Mouse (Mus musculus): ENCODE results near the gene Larp1. TPM values are rescaled to one million over a fixed set of nuclear protein-coding genes. Genes with fewer than 3 reads are reported as not detected.

The Larp1 gene
- polyA plus RNA-seq, 1 experiment from 2014 or later, result 11.0 TPM

DNA sequence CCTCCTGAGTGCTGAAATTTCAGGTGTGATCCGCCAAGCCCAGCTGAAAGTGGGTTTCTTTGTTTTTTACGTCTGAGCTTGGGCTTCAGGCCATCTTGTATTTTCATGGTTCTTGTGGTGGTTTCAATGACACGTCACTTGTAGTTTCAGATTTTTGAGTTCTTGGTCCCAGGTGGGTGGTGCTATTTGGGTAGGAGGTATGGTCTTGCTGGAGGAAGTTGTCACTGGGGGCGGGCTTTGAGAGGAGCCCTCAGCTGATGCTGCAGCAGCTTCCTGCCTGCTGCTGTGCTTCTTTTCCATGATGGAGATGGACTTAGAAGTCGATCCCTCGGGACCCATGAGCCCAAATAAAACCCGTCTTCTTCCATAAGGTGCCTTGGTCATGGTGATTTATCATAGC lies 22.0 kb upstream of the Larp1 start:
- no peak for TF ChIP-seq EP300 (IDR thresholded peaks at IDR 0.05; ENCODE audit: low read depth)
- no peak for TF ChIP-seq CTCF (IDR thresholded peaks at IDR 0.05; ENCODE audit: low read depth)
- no peak for DNase-seq
- H3K36me3 ChIP-seq (replicated peaks; ENCODE audit: insufficient read depth, low read length), result no peaks in the 10 kb centered on the region
- H3K9ac ChIP-seq (replicated peaks), result no peak overlapping the region
- H3K4me3 ChIP-seq (ENCODE audit: low read depth, low read length), result no peak overlapping the region
- no peaks in the 10 kb centered on the region for H3K27me3 ChIP-seq (ENCODE audit: insufficient read depth, low read length)
- WGBS (ENCODE audit: insufficient replicate concordance), result 80% methylated on average over 7 of the region's 7 CpGs
- peak overlapping the region; percentile 85 for H3K27ac ChIP-seq (ENCODE audit: low read depth)
- no peaks in the 10 kb centered on the region for H3K9me3 ChIP-seq (ENCODE audit: low read length)
- ATAC-seq, result peak; percentile 26; the same call in 1 of the 2 replicates
- H3K4me1 ChIP-seq (ENCODE audit: insufficient read depth), result peaks cover 19% of the 10 kb centered on the region
- no peak overlapping the region for H3K4me2 ChIP-seq (ENCODE audit: low read depth, low read length)

GRCm38 (mm10) chr11:57998168-57998567 lies 10.7 kb upstream of the Larp1 start:
- TF ChIP-seq EP300 (IDR thresholded peaks at IDR 0.05; ENCODE audit: low read depth) (no peak), CTCF (IDR thresholded peaks at IDR 0.05; ENCODE audit: low read depth) (no peak)
- no peaks in the 10 kb centered on the region for H3K36me3 ChIP-seq (replicated peaks; ENCODE audit: insufficient read depth, low read length)
- DNase-seq (no peak), ATAC-seq (no peak)
- H3K9me3 ChIP-seq (ENCODE audit: low read length), result no peaks in the 10 kb centered on the region
- peak overlapping the region; percentile 46 for H3K27ac ChIP-seq (ENCODE audit: low read depth)
- H3K4me3 ChIP-seq (ENCODE audit: low read depth, low read length), result no peak overlapping the region
- no peak overlapping the region for H3K9ac ChIP-seq (replicated peaks)
- peaks cover 4% of the 10 kb centered on the region; the same call in 1 of the 2 replicates for H3K4me1 ChIP-seq (ENCODE audit: insufficient read depth)
- no peak overlapping the region for H3K4me2 ChIP-seq (ENCODE audit: low read depth, low read length)
- 54% methylated on average over 7 of the region's 7 CpGs for WGBS (ENCODE audit: insufficient replicate concordance)
- no peaks in the 10 kb centered on the region for H3K27me3 ChIP-seq (ENCODE audit: insufficient read depth, low read length)

GRCm38 (mm10) chr11:57998872-57999271 lies 10.0 kb upstream of the Larp1 start:
- peak; percentile 100 for ATAC-seq
- Histone ChIP-seq H3K9ac (replicated peaks) (no peak overlapping the region), H3K4me1 (ENCODE audit: insufficient read depth) (peaks cover 4% of the 10 kb centered on the region; the same call in 1 of the 2 replicates), H3K4me2 (ENCODE audit: low read depth, low read length) (no peak overlapping the region), H3K27me3 (ENCODE audit: insufficient read depth, low read length) (no peaks in the 10 kb centered on the region), H3K27ac (ENCODE audit: low read depth) (peak overlapping the region; percentile 75), H3K36me3 (replicated peaks; ENCODE audit: insufficient read depth, low read length) (no peaks in the 10 kb centered on the region), H3K9me3 (ENCODE audit: low read length) (no peaks in the 10 kb centered on the region), H3K4me3 (ENCODE audit: low read depth, low read length) (no peak overlapping the region)
- WGBS (ENCODE audit: insufficient replicate concordance), result 27% methylated on average over 1 of the region's 1 CpGs
- peak; percentile 41 for DNase-seq
- TF ChIP-seq EP300 (IDR thresholded peaks at IDR 0.05; ENCODE audit: low read depth) (peak; percentile 73), CTCF (IDR thresholded peaks at IDR 0.05; ENCODE audit: low read depth) (no peak)

GRCm38 (mm10) chr11:58003126-58003525 lies 5.7 kb upstream of the Larp1 start:
- no peak for DNase-seq
- Histone ChIP-seq H3K9ac (replicated peaks) (no peak overlapping the region), H3K4me3 (ENCODE audit: low read depth, low read length) (no peak overlapping the region), H3K27ac (ENCODE audit: low read depth) (no peak overlapping the region), H3K9me3 (ENCODE audit: low read length) (no peaks in the 10 kb centered on the region), H3K4me1 (ENCODE audit: insufficient read depth) (peaks cover 8% of the 10 kb centered on the region), H3K4me2 (ENCODE audit: low read depth, low read length) (no peak overlapping the region), H3K27me3 (ENCODE audit: insufficient read depth, low read length) (no peaks in the 10 kb centered on the region), H3K36me3 (replicated peaks; ENCODE audit: insufficient read depth, low read length) (no peaks in the 10 kb centered on the region)
- WGBS (ENCODE audit: insufficient replicate concordance), result 78% methylated on average over 8 of the region's 8 CpGs
- no peak for TF ChIP-seq EP300 (IDR thresholded peaks at IDR 0.05; ENCODE audit: low read depth)
- no peak for TF ChIP-seq CTCF (IDR thresholded peaks at IDR 0.05; ENCODE audit: low read depth)
- no peak for ATAC-seq

- peaks cover 9% of the 10 kb centered on the region for H3K4me1 ChIP-seq (ENCODE audit: insufficient read depth)
- ATAC-seq, result no peak
- H3K4me2 ChIP-seq (ENCODE audit: low read depth, low read length), result no peak overlapping the region
- 78% methylated on average over 6 of the region's 6 CpGs for WGBS (ENCODE audit: insufficient replicate concordance)
- no peak overlapping the region; the same call in 1 of the 2 replicates for H3K9ac ChIP-seq (replicated peaks)
- H3K4me3 ChIP-seq (ENCODE audit: low read depth, low read length), result no peak overlapping the region
- TF ChIP-seq EP300 (IDR thresholded peaks at IDR 0.05; ENCODE audit: low read depth), result no peak
- no peak for TF ChIP-seq CTCF (IDR thresholded peaks at IDR 0.05; ENCODE audit: low read depth)
- H3K27ac ChIP-seq (ENCODE audit: low read depth), result no peak overlapping the region
- no peaks in the 10 kb centered on the region for H3K27me3 ChIP-seq (ENCODE audit: insufficient read depth, low read length)
- H3K9me3 ChIP-seq (ENCODE audit: low read length), result no peaks in the 10 kb centered on the region
- H3K36me3 ChIP-seq (replicated peaks; ENCODE audit: insufficient read depth, low read length), result no peaks in the 10 kb centered on the region
- DNase-seq, result no peak
Observed at GRCm38 (mm10) chr11:58003734-58004133, 5.1 kb upstream of the Larp1 start.

GRCm38 (mm10) chr11:58005110-58005509 lies 3.8 kb upstream of the Larp1 start:
- no peak for ATAC-seq
- Histone ChIP-seq H3K27ac (ENCODE audit: low read depth) (no peak overlapping the region), H3K4me3 (ENCODE audit: low read depth, low read length) (no peak overlapping the region)

DNA sequence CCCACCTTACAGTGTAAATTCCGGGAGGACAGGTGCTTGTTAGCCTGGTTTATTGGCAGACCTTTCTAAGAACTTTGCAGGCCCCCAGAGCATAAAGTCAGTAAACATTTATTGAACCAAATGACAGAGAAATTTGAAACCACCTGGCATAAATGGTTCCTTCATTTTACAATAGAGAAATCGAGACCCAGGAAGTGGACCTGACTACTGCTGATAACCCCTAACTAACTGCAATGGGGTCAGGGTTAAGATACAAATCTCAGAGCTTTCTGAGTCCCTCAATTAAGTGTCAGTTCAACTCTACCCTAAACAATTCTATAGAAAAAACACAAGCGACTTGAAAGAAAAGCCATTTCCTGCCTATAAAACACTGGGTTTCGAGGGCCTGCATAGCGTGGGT lies 851 bp upstream of the Larp1 start:
- no peaks in the 10 kb centered on the region for H3K27me3 ChIP-seq (ENCODE audit: insufficient read depth, low read length)
- H3K9ac ChIP-seq (replicated peaks), result peak overlapping the region; percentile 67
- 5% methylated on average over 5 of the region's 5 CpGs for WGBS (ENCODE audit: insufficient replicate concordance)
- no peak for ATAC-seq
- H3K4me1 ChIP-seq (ENCODE audit: insufficient read depth), result peaks cover 23% of the 10 kb centered on the region
- no peaks in the 10 kb centered on the region for H3K36me3 ChIP-seq (replicated peaks; ENCODE audit: insufficient read depth, low read length)
- H3K4me3 ChIP-seq (ENCODE audit: low read depth, low read length), result peak overlapping the region; percentile 50
- TF ChIP-seq EP300 (IDR thresholded peaks at IDR 0.05; ENCODE audit: low read depth) (no peak), CTCF (IDR thresholded peaks at IDR 0.05; ENCODE audit: low read depth) (no peak)
- H3K27ac ChIP-seq (ENCODE audit: low read depth), result peak overlapping the region; percentile 94
- no peaks in the 10 kb centered on the region for H3K9me3 ChIP-seq (ENCODE audit: low read length)
- H3K4me2 ChIP-seq (ENCODE audit: low read depth, low read length), result peak overlapping the region; percentile 81
- DNase-seq, result no peak

More at GRCm38 (mm10) chr11:58005110-58005509, 3.8 kb upstream of the Larp1 start:
- no peak overlapping the region for H3K4me2 ChIP-seq (ENCODE audit: low read depth, low read length)
- H3K36me3 ChIP-seq (replicated peaks; ENCODE audit: insufficient read depth, low read length), result no peaks in the 10 kb centered on the region
- H3K4me1 ChIP-seq (ENCODE audit: insufficient read depth), result peaks cover 9% of the 10 kb centered on the region
- H3K9me3 ChIP-seq (ENCODE audit: low read length), result no peaks in the 10 kb centered on the region
- no peak for TF ChIP-seq CTCF (IDR thresholded peaks at IDR 0.05; ENCODE audit: low read depth)
- H3K27me3 ChIP-seq (ENCODE audit: insufficient read depth, low read length), result no peaks in the 10 kb centered on the region
- no peak overlapping the region for H3K9ac ChIP-seq (replicated peaks)
- no peak for DNase-seq

All from liver, postnatal 0 days (tissue).